Mouse (Mus musculus) heart, adult 2 months (tissue): ENCODE data around the gene Rapgef5.

Experiments used
- CTCF ChIP-seq: fragments of 200-600 bp; IDR thresholded peaks from 2 replicates; pipeline ENCODE4 v1.8.1; 2022; ENCODE audit warnings: antibody characterized with exemption, mild to moderate bottlenecking, moderate library complexity
- POLR2A ChIP-seq: fragments of 200-500 bp; IDR thresholded peaks from 2 replicates; pipeline ENCODE4 v1.6.1; 2011; ENCODE audit warnings: mild to moderate bottlenecking, low read depth, low read length, control low read depth; ENCODE audit not compliant: insufficient read depth

DNA sequence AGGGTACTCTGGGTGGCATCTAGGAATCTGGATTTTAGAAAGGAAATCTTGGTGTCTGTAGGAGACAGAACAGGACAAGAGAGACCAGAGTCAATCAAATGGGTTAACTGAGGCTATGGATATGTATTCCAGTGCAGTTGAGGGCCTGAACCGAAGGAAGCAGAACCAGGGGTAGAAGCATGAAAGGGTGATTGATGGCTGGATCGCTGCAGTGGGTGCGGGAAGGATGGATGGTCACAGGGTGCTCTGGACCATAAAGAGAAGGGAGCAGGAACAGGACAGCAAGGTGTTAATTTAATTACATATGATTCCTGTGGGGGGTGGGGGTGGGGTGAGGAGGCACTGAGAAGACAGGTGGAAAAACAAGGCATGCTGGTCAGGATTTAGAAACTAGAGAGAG, 76.3 kb downstream of the Rapgef5 start:
- TF ChIP-seq CTCF (no peak), POLR2A (no peak)
